8 mouse cellular contexts compared by ENCODE assay signal in genomic region chr16:38090341-38091005, GRCm38 (mm10). TPM values are rescaled to one million over a fixed set of nuclear protein-coding genes. Genes with fewer than 3 reads are reported as not detected.
DNase-seq lines count a peak whose midpoint lies in the region; ATAC-seq and TF ChIP-seq lines count a peak whose summit lies in the region.

No protein-coding gene starts in this region.

- no peak for TF ChIP-seq POLR2A in heart, adult 2 months (IDR thresholded peaks at IDR 0.05; ENCODE audit: insufficient read depth, low read depth, low read length)
- TF ChIP-seq POLR2A in embryonic fibroblast, embryonic 13.5 days (IDR thresholded peaks at IDR 0.05; ENCODE audit: low read depth, low read length), result 0 out of 2 replicates have a peak, but pooled peaks have one; percentile 15

- H3K9ac ChIP-seq in heart, adult 2 months (ENCODE audit: low read depth, low read length), result peak overlapping the region; percentile 60
- peak overlapping the region; percentile 55 for H3K9ac ChIP-seq in ES-E14 (ENCODE audit: insufficient read depth, low read depth, low read length, poor library complexity, severe bottlenecking)
- peak overlapping the region; percentile 73 for H3K9ac ChIP-seq in limb, embryonic 11.5 days (ENCODE audit: low read length)
- H3K9ac ChIP-seq in neural tube, embryonic 11.5 days (ENCODE audit: low read length), result peak overlapping the region; percentile 76

- H3K9me3 ChIP-seq in ES-E14 (ENCODE audit: control insufficient read depth, insufficient read depth, low read depth, low read length), result no peaks in the 10 kb centered on the region
- H3K9me3 ChIP-seq in limb, embryonic 11.5 days (ENCODE audit: control insufficient read depth, low read length), result no peaks in the 10 kb centered on the region
- H3K9me3 ChIP-seq in neural tube, embryonic 11.5 days (ENCODE audit: control insufficient read depth, low read length), result no peaks in the 10 kb centered on the region

- peak overlapping the region; percentile 99 for H3K27ac ChIP-seq in heart, adult 2 months
- no peak overlapping the region for H3K27ac ChIP-seq in ES-E14 (ENCODE audit: insufficient read depth, low read depth, low read length, poor library complexity, severe bottlenecking)
- peak overlapping the region; percentile 100; the same call in 1 of the 2 replicates for H3K27ac ChIP-seq in embryonic fibroblast, embryonic 13.5 days (ENCODE audit: insufficient read depth, low read length)
- H3K27ac ChIP-seq in limb, embryonic 11.5 days (replicated peaks; ENCODE audit: low read depth, low read length), result 0 out of 2 replicates have a peak overlapping the region, but pooled peaks have one; percentile 18
- H3K27ac ChIP-seq in neural tube, embryonic 11.5 days (ENCODE audit: low read depth, low read length), result no peak overlapping the region; the same call in 1 of the 2 replicates

- ATAC-seq in limb, embryonic 11.5 days (ENCODE audit: insufficient number of reproducible peaks, low FRiP score, low TSS enrichment, low read depth), result no peak
- no peak for ATAC-seq in neural tube, embryonic 11.5 days (ENCODE audit: insufficient read depth, low FRiP score, low TSS enrichment)

- H3K79me2 ChIP-seq in heart, adult 2 months (replicated peaks; ENCODE audit: control insufficient read depth, insufficient read depth, low read length), result peaks cover 1% of the 10 kb centered on the region

- under 1% methylated on average over 17 of the region's 17 CpGs for WGBS in heart, adult 2 months
- under 1% methylated on average over 17 of the region's 17 CpGs for WGBS in limb, embryonic 11.5 days
- WGBS in neural tube, embryonic 11.5 days, result 1% methylated on average over 17 of the region's 17 CpGs

- no peak for TF ChIP-seq CTCF in heart, adult 2 months (IDR thresholded peaks at IDR 0.05)
- TF ChIP-seq CTCF in embryonic fibroblast, embryonic 13.5 days (IDR thresholded peaks at IDR 0.05; ENCODE audit: borderline replicate concordance, insufficient read depth, low read length), result no peak

- TF ChIP-seq EP300 in heart, adult 2 months (IDR thresholded peaks at IDR 0.05; ENCODE audit: insufficient read depth, low read depth, low read length), result no peak

- H3K4me1 ChIP-seq in heart, adult 2 months (ENCODE audit: control insufficient read depth, insufficient read depth, low read length), result peaks cover 7% of the 10 kb centered on the region
- peaks cover 0 to 5% of the 10 kb centered on the region in 2 experiments; a peak in 2 of 4 replicates for H3K4me1 ChIP-seq in ES-E14 (ENCODE audit: control insufficient read depth in 2 of 2, insufficient read depth in 2 of 2, low read length in 2 of 2, poor library complexity in 1 of 2)
- H3K4me1 ChIP-seq in embryonic fibroblast, embryonic 13.5 days (ENCODE audit: control insufficient read depth, insufficient read depth, low read length), result peaks cover 10% of the 10 kb centered on the region
- peaks cover 11% of the 10 kb centered on the region; the same call in 1 of the 2 replicates for H3K4me1 ChIP-seq in limb, embryonic 11.5 days (ENCODE audit: control insufficient read depth, insufficient read depth, low read length)
- peaks cover 14% of the 10 kb centered on the region for H3K4me1 ChIP-seq in neural tube, embryonic 11.5 days (ENCODE audit: control insufficient read depth, insufficient read depth, low read length)

- intact Hi-C loops in heart, adult 2 months (cut with DNase I), result loop anchor here (2.0 to 10.0 kb wide), 3 partner anchors 14 to 254 kb away; partner anchors contain the start of genes Cox17, Gm21987 and Maats1
- intact Hi-C loops in heart, postnatal 25 days (cut with DNase I), result loop anchor here (5.0 kb wide), 2 partner anchors 47 to 223 kb away; partner anchors contain the start of gene Lrrc58

- peaks cover 19% of the 10 kb centered on the region for H3K36me3 ChIP-seq in heart, adult 2 months (ENCODE audit: control insufficient read depth, insufficient read depth, low read length)
- no peaks in the 10 kb centered on the region for H3K36me3 ChIP-seq in ES-E14 (ENCODE audit: control insufficient read depth, insufficient read depth, low read length, poor library complexity, severe bottlenecking)
- H3K36me3 ChIP-seq in limb, embryonic 11.5 days (ENCODE audit: control insufficient read depth, insufficient read depth, low read length), result 0 out of 2 replicates have a peak, but pooled peaks cover 2% of the 10 kb centered on the region
- H3K36me3 ChIP-seq in neural tube, embryonic 11.5 days (ENCODE audit: control insufficient read depth, insufficient read depth, low read length), result no peaks in the 10 kb centered on the region

- peak overlapping the region; percentile 88 for H3K4me3 ChIP-seq in heart, adult 2 months
- peak overlapping the region; percentile 93 to 98 for H3K4me3 ChIP-seq in ES-E14 (ENCODE audit: insufficient read depth in 1 of 2, low read depth in 1 of 2, low read length in 2 of 2, poor library complexity in 1 of 2, severe bottlenecking in 1 of 2)
- H3K4me3 ChIP-seq in embryonic fibroblast, embryonic 13.5 days (ENCODE audit: insufficient read depth, low read length), result peak overlapping the region; percentile 86
- H3K4me3 ChIP-seq in limb, embryonic 11.5 days (ENCODE audit: low read depth, low read length), result peak overlapping the region; percentile 80
- H3K4me3 ChIP-seq in neural tube, embryonic 11.5 days (ENCODE audit: low read depth, low read length), result peak overlapping the region; percentile 97

- no peak for DNase-seq in heart, adult 2 months
- no peak for DNase-seq in heart, postnatal 25 days (ENCODE audit: low spot score)
- DNase-seq in ES-E14 (ENCODE audit: low read depth, low spot score), result no peak
- peak; percentile 37 for DNase-seq in limb, embryonic 11.5 days (ENCODE audit: low spot score)
- DNase-seq in neural tube, embryonic 11.5 days (ENCODE audit: low spot score), result peak; percentile 31
- no peak for DNase-seq in left cerebral cortex, adult 11 months (ENCODE audit: low spot score)
- DNase-seq in urinary bladder, adult 2 months (ENCODE audit: low spot score), result no peak

- no peaks in the 10 kb centered on the region for H3K27me3 ChIP-seq in heart, adult 2 months (ENCODE audit: control insufficient read depth, insufficient read depth, low read length)
- H3K27me3 ChIP-seq in limb, embryonic 11.5 days (ENCODE audit: control insufficient read depth, insufficient read depth, low read length), result no peaks in the 10 kb centered on the region
- H3K27me3 ChIP-seq in neural tube, embryonic 11.5 days (ENCODE audit: control insufficient read depth, insufficient read depth, low read length), result no peaks in the 10 kb centered on the region

- in situ Hi-C loops in ES-E14 (cut with MboI; ENCODE audit: low sequenced_read_pairs in 2 of 2, unreplicated experiment in 2 of 2), result no loop called here

- peak overlapping the region; percentile 69 for H3K4me2 ChIP-seq in limb, embryonic 11.5 days (ENCODE audit: low read depth, severe bottlenecking)
- H3K4me2 ChIP-seq in neural tube, embryonic 11.5 days (ENCODE audit: low read depth), result peak overlapping the region; percentile 89

TF ChIP-seq in ES-E14, 5 proteins besides CTCF, POLR2A, EP300 and RAD21:
- no peak for TF ChIP-seq HCFC1 (IDR thresholded peaks at IDR 0.05; ENCODE audit: borderline replicate concordance, insufficient read depth, low read length)
- no peak for TF ChIP-seq CHD2 (IDR thresholded peaks at IDR 0.05; ENCODE audit: low read depth, low read length)
- TF ChIP-seq MAFK (IDR thresholded peaks at IDR 0.05; ENCODE audit: insufficient read depth, low read depth, low read length), result no peak
- no peak for TF ChIP-seq ZNF384 (IDR thresholded peaks at IDR 0.05; ENCODE audit: low read depth, low read length)

RNA-seq across cellular contexts. Expression of gene Gsk3b, which starts 1.7 kb away (rescaled TPM):
- total RNA-seq in heart, adult 2 months (2021), result 10 to 100 TPM; 48.8 to 58.3 TPM
- polyA plus RNA-seq in heart, adult 2 months (2012; rRNA removed), result 9.9 and 21.6 TPM in 2 replicates
- total RNA-seq in heart, postnatal 25 days (2021), result 10 to 100 TPM; 52.7 to 55.2 TPM
- total RNA-seq in ES-E14 (2012; rRNA removed), result 15.7 and 19.5 TPM in 2 replicates
- polyA plus RNA-seq in embryonic fibroblast, embryonic 13.5 days (2011; ENCODE audit: insufficient read length, low read depth, missing spikeins), result 71.2 and 79.6 TPM in 2 replicates
- polyA plus RNA-seq in limb, embryonic 11.5 days (2014; fragmentation: Nextera tagmentation; extraction: Ambion mirVana), result 67.5 and 70.4 TPM in 2 replicates
- 119 TPM in 2 replicates for polyA plus RNA-seq in neural tube, embryonic 11.5 days (2014; fragmentation: Nextera tagmentation; extraction: Ambion mirVana)
- 10.4 and 18.8 TPM in 2 replicates for polyA plus RNA-seq in urinary bladder, adult 2 months (2012; rRNA removed)

Comparison
In these comparisons a context has a peak if more than half of its experiments do, and no peak if none do; other contexts are left out.
1. DNase-seq: peak in limb, embryonic 11.5 days (single experiment) and neural tube, embryonic 11.5 days (single experiment); none in heart, adult 2 months (0 of 2), heart, postnatal 25 days (single experiment), ES-E14 (single experiment), left cerebral cortex, adult 11 months (single experiment) and urinary bladder, adult 2 months (single experiment).
2. H3K27ac ChIP-seq: peak in heart, adult 2 months (single experiment), embryonic fibroblast, embryonic 13.5 days (single experiment) and limb, embryonic 11.5 days (single experiment); none in ES-E14 (single experiment) and neural tube, embryonic 11.5 days (single experiment).
3. Peak in every context shown above with its lines, with median percentiles within 50 percentile points of each other: H3K4me3 ChIP-seq and H3K9ac ChIP-seq.